Mouse (Mus musculus) testis, postnatal 10 days (tissue): ENCODE measurements around the gene Ptpn3.

Experiments used
- DNase-seq: peaks from one replicate; pipeline ENCODE4 v3.0.0; 2021; ENCODE audit warnings: low spot score

The Ptpn3 gene

GRCm38 (mm10) chr4:57301410-57302313, at the start of gene Ptpn3:
TSS of gene Ptpn3 (minus strand) at chr4:57301837.
- peak; percentile 85 for DNase-seq

GRCm38 (mm10) chr4:57350541-57350940, 48.9 kb upstream of the Ptpn3 start:
- DNase-seq = no peak

- no peak for DNase-seq
Observed at GRCm38 (mm10) chr4:57343996-57344395, 42.4 kb upstream of the Ptpn3 start.

- DNase-seq = no peak
Observed at GRCm38 (mm10) chr4:57338923-57339322, 37.3 kb upstream of the Ptpn3 start.

- DNase-seq = no peak
Observed at GRCm38 (mm10) chr4:57338061-57338460, 36.4 kb upstream of the Ptpn3 start.

- no peak for DNase-seq
Observed at GRCm38 (mm10) chr4:57335000-57335666, 33.5 kb upstream of the Ptpn3 start.

- no peak for DNase-seq
Observed at GRCm38 (mm10) chr4:57333926-57334548, 32.4 kb upstream of the Ptpn3 start.

- DNase-seq = no peak
Observed at GRCm38 (mm10) chr4:57332511-57332910, 30.9 kb upstream of the Ptpn3 start.

GRCm38 (mm10) chr4:57320606-57321327, 19.1 kb upstream of the Ptpn3 start:
- DNase-seq = peak; percentile 59

- peak; percentile 48 for DNase-seq
Observed at GRCm38 (mm10) chr4:57318525-57319212, 17.0 kb upstream of the Ptpn3 start.

GRCm38 (mm10) chr4:57312256-57313166, 10.9 kb upstream of the Ptpn3 start:
- no peak for DNase-seq

GRCm38 (mm10) chr4:57311750-57312149, 10.1 kb upstream of the Ptpn3 start:
- no peak for DNase-seq

- no peak for DNase-seq
Observed at GRCm38 (mm10) chr4:57308214-57309000, 6.8 kb upstream of the Ptpn3 start.

- DNase-seq = no peak
Observed at GRCm38 (mm10) chr4:57307747-57308146, 6.1 kb upstream of the Ptpn3 start.

- no peak for DNase-seq
Observed at GRCm38 (mm10) chr4:57306260-57306659, 4.6 kb upstream of the Ptpn3 start.

- DNase-seq = no peak
Observed at GRCm38 (mm10) chr4:57305644-57306043, 4.0 kb upstream of the Ptpn3 start.

GRCm38 (mm10) chr4:57300469-57301409, 898 bp downstream of the Ptpn3 start:
- DNase-seq = peak; percentile 62

GRCm38 (mm10) chr4:57299701-57300468, 1.8 kb downstream of the Ptpn3 start:
- DNase-seq = peak; percentile 84
